Mouse (Mus musculus) lung, embryonic 14.5 days (tissue): ENCODE measurements around the gene Itpkb. TPM values are rescaled to one million over a fixed set of nuclear protein-coding genes. Genes with fewer than 3 reads are reported as not detected.
A peak's percentile ranks its signal among the peaks of the same experiment; 100 is the strongest.

ENCODE experiments used
- ATAC-seq: fragments of 200-750 bp; cut with Nextera tagmentation; 2 replicates; pipeline ENCODE4 v1.8.0; 2017; ENCODE audit warnings: mild to moderate bottlenecking, moderate TSS enrichment, moderate library complexity; ENCODE audit not compliant: insufficient read depth
- DNase-seq: peaks from one replicate; pipeline ENCODE4 v3.0.0-alpha.2; 2015
- H3K27ac ChIP-seq: fragments of 300-500 bp; sonication (generic); 2 replicates; pipeline ENCODE4 v1.5.1; 2014; ENCODE audit warnings: low read depth, mild to moderate bottlenecking, moderate library complexity
- H3K27me3 ChIP-seq: fragments of 300-500 bp; sonication (generic); 2 replicates; pipeline ENCODE4 v1.6.1; 2014; ENCODE audit warnings: low read length, control low read depth; ENCODE audit not compliant: insufficient read depth
- H3K36me3 ChIP-seq: fragments of 300-500 bp; sonication (generic); 2 replicates; pipeline ENCODE4 v1.6.1; 2014; ENCODE audit warnings: control low read depth; ENCODE audit not compliant: insufficient read depth
- H3K4me1 ChIP-seq: fragments of 300-500 bp; sonication (generic); 2 replicates; pipeline ENCODE4 v1.6.1; 2014; ENCODE audit warnings: antibody characterized with exemption, control low read depth; ENCODE audit not compliant: insufficient read depth
- H3K4me2 ChIP-seq: fragments of 300-500 bp; sonication (generic); 2 replicates; pipeline ENCODE4 v1.6.1; 2014; ENCODE audit warnings: mild to moderate bottlenecking
- H3K4me3 ChIP-seq: fragments of 300-500 bp; sonication (generic); 2 replicates; pipeline ENCODE4 v1.5.1; 2014; ENCODE audit warnings: low read depth, low read length
- H3K9ac ChIP-seq: fragments of 300-500 bp; sonication (generic); 2 replicates; pipeline ENCODE4 v1.6.1; 2014
- H3K9me3 ChIP-seq: fragments of 300-500 bp; sonication (generic); 2 replicates; pipeline ENCODE4 v1.6.1; 2016; ENCODE audit warnings: low read depth, low read length, control low read depth
- CTCF ChIP-seq: IDR thresholded peaks from 2 replicates; pipeline ENCODE4 v1.5.1; 2016; ENCODE audit warnings: antibody characterized with exemption, low read depth
- WGBS: fragments of 180-500 bp; shearing (Covaris S2); extraction: QIAGEN DNeasy Blood & Tissue Kit; methylation state at CpG from one replicate; pipeline ENCODE4 v1.1.7; 2014; 5-methylcytosine and 5-hydroxymethylcytosine counted together
- polyA plus RNA-seq: library from polyadenylated mRNA; unstranded; fragments of >200 nt; fragmentation: Nextera tagmentation; extraction: Ambion mirVana; gene quantifications from 2 replicates; pipeline ENCODE4 v1.2.1, GENCODE M21; 2014

Gene Itpkb
- polyA plus RNA-seq, 1 experiment from 2014 or later, result 9.0 TPM

DNA sequence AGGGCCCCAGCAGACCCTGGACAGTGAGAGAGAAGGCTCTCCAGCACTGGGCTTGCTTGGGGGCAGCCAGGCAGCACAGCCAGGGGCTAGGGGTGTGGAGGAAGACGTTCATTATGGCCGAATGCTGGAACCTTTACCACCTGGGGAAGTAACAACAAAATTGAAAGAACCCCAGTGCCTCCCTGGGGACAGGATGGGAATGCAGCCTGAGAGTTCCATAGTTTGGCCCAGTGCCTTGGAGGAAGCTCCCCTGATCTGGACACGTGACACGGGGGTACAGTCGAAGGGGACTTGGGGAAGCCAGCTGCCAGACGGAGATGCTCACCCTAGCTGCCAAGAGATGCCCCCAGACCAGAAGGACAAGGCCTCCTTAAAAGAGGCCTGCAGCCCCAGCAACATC, 3.3 kb downstream of the Itpkb start:
- WGBS, result 50% methylated on average over 6 of the region's 6 CpGs
- peaks cover 18% of the 10 kb centered on the region for H3K36me3 ChIP-seq
- H3K27ac ChIP-seq, result no peak overlapping the region
- TF ChIP-seq CTCF, result no peak
- no peak overlapping the region for H3K9ac ChIP-seq
- DNase-seq, result no peak
- H3K4me1 ChIP-seq, result peaks cover 24% of the 10 kb centered on the region
- H3K4me3 ChIP-seq, result peak overlapping the region; percentile 74
- no peak for ATAC-seq
- peaks cover 11% of the 10 kb centered on the region; the same call in 1 of the 2 replicates for H3K27me3 ChIP-seq
- peak overlapping the region; percentile 99 for H3K4me2 ChIP-seq
- H3K9me3 ChIP-seq, result no peaks in the 10 kb centered on the region

DNA sequence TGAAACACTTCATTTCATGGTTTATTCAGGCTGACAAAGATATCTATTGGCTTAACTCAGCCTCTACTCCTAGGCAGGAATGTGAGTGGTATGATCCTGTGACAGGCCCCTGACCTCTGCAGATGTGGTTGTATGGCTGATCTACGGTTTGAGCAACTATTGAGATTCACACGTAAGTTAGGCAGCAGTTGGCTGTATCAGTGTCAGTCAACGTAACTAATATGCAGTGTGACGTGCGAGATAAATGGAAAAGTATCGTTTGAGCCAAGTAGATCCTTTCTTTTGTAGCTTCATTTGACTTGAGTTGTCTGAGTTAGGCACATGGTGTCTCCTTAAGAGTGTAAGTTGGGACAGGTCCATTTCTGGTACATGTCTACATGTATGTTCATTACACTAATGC, 4.3 kb downstream of the Itpkb start:
- H3K36me3 ChIP-seq, result peaks cover 18% of the 10 kb centered on the region
- no peak overlapping the region for H3K9ac ChIP-seq
- no peaks in the 10 kb centered on the region for H3K9me3 ChIP-seq
- H3K4me3 ChIP-seq, result peak overlapping the region; percentile 1; the same call in 1 of the 2 replicates
- peaks cover 20% of the 10 kb centered on the region for H3K4me1 ChIP-seq
- 70% methylated on average over 6 of the region's 6 CpGs for WGBS
- H3K4me2 ChIP-seq, result peak overlapping the region; percentile 99
- no peak for TF ChIP-seq CTCF
- ATAC-seq (no peak), DNase-seq (no peak)
- no peak overlapping the region for H3K27ac ChIP-seq
- H3K27me3 ChIP-seq, result peaks cover 11% of the 10 kb centered on the region; the same call in 1 of the 2 replicates

DNA sequence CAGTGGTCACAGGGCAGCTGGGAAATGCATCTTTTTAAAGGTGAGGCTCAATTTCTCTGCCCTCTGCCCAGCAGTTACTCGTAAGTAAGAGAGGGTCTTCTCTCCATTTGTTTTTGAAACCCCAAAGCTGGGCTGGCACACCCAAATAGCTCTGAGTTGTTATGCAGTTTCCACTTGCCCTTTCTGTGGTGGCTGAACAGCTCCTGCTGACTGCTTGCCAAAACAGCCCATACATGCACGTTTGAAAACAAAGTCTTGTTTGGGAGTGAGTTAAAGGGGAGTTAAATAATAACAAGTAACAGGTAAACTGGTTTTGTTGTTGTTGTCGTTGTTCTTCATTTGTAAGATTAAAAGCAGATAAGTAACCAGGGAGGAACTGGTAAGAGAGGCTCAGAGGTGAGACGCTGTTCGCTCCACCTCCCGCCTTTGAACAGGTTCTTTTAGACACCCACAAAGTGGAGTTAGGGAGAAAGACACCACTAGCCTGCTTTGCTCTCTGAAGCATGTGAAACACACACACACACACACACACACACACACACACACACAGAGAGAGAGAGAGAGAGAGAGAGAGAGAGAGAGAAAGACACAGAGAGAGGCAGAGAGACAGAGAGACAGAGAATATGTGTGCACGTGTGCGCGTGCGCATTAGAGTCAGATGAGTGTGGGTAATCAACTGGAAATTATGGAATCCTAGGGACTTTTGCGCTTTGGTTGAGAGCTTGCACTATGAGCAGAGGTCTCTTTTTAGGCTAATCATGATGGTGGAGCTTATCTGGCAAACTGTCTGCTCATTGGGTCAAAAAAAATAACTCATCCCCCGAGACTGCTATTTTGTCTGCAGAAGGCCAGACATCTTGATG, 5.5 kb downstream of the Itpkb start:
- no peak overlapping the region for H3K9ac ChIP-seq
- DNase-seq, result no peak
- TF ChIP-seq CTCF, result no peak

DNA sequence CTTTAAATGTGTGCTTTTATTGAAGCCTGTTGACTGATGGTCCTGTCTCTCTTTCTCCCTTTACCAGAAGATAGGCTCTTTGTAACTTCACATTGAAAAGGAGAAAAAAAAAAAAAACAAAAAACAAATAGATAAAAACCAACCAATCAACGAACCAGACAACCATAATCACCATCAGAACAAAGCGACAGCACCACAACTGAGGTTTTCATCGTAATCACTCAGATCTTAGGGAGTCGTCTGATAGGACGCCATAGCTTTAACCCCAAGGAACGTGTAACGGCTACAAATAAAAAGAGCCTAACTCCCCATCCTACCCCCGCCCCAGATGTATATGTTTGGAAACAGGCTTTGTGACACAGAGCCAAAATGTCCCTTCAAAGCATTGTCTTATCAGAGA, 8.1 kb downstream of the Itpkb start:
- H3K4me1 ChIP-seq, result peaks cover 6% of the 10 kb centered on the region; the same call in 1 of the 2 replicates
- H3K4me3 ChIP-seq, result no peak overlapping the region
- ATAC-seq (no peak), DNase-seq (no peak)
- peaks cover 3% of the 10 kb centered on the region; the same call in 1 of the 2 replicates for H3K27me3 ChIP-seq
- TF ChIP-seq CTCF, result no peak
- H3K27ac ChIP-seq, result no peak overlapping the region
- H3K9me3 ChIP-seq, result no peaks in the 10 kb centered on the region
- no peak overlapping the region for H3K4me2 ChIP-seq
- 76% methylated on average over 8 of the region's 8 CpGs for WGBS
- H3K9ac ChIP-seq, result no peak overlapping the region
- H3K36me3 ChIP-seq, result peaks cover 12% of the 10 kb centered on the region

More for the DNA sequence above, 5.5 kb downstream of the Itpkb start:
- no peak for ATAC-seq
- 75% methylated on average over 12 of the region's 12 CpGs for WGBS
- Histone ChIP-seq H3K4me2 (peak overlapping the region; percentile 99), H3K4me1 (peaks cover 16% of the 10 kb centered on the region), H3K4me3 (0 out of 2 replicates have a peak overlapping the region, but pooled peaks have one; percentile 5), H3K27me3 (peaks cover 11% of the 10 kb centered on the region; the same call in 1 of the 2 replicates), H3K36me3 (peaks cover 18% of the 10 kb centered on the region), H3K27ac (no peak overlapping the region), H3K9me3 (no peaks in the 10 kb centered on the region)

DNA sequence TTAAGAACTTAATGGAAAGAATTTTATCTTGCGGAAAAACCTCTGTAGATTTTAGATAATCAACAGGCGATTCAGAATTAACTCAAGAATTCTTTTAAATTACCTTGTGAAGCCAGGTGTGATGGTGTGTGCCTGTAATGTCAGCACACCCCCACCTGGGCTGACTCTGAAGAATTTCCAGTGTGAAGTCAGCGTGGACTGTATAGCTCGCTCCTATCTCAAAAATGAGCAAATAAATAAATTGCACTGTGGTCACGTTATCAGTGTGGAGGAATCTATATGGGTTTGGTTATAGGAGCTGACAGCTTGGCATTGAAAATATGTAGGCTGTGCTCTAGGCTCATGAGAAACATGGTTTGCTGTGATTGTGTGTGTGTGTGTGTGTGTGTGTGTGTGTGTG, 8.9 kb downstream of the Itpkb start:
- Histone ChIP-seq H3K27me3 (no peaks in the 10 kb centered on the region), H3K4me1 (no peaks in the 10 kb centered on the region), H3K9me3 (no peaks in the 10 kb centered on the region), H3K36me3 (peaks cover 4% of the 10 kb centered on the region; the same call in 1 of the 2 replicates), H3K9ac (no peak overlapping the region), H3K4me2 (no peak overlapping the region), H3K4me3 (no peak overlapping the region), H3K27ac (no peak overlapping the region)
- 55% methylated on average over 5 of the region's 5 CpGs for WGBS
- TF ChIP-seq CTCF, result no peak
- DNase-seq, result no peak
- no peak for ATAC-seq

DNA sequence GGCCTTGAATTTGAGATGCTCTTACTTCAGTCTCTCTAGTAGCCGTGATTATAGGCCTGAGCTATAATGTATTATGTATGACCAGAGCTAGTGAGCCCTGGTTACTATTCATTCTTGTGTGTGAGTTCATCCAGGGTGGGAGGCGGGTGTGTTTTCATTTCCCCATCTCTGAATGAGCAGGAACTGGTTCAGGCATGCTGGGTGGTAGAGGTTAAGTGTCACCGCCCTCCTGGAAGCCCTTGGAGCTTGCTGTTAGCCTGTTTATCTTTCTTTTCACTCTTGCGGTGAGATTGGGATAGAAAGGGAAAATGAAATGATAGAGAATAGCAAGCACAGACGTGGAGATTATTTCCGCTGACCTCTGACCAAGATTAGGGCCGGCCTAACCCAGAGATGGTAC, 12.7 kb downstream of the Itpkb start:
- H3K4me1 ChIP-seq, result no peaks in the 10 kb centered on the region
- TF ChIP-seq CTCF, result no peak

DNA sequence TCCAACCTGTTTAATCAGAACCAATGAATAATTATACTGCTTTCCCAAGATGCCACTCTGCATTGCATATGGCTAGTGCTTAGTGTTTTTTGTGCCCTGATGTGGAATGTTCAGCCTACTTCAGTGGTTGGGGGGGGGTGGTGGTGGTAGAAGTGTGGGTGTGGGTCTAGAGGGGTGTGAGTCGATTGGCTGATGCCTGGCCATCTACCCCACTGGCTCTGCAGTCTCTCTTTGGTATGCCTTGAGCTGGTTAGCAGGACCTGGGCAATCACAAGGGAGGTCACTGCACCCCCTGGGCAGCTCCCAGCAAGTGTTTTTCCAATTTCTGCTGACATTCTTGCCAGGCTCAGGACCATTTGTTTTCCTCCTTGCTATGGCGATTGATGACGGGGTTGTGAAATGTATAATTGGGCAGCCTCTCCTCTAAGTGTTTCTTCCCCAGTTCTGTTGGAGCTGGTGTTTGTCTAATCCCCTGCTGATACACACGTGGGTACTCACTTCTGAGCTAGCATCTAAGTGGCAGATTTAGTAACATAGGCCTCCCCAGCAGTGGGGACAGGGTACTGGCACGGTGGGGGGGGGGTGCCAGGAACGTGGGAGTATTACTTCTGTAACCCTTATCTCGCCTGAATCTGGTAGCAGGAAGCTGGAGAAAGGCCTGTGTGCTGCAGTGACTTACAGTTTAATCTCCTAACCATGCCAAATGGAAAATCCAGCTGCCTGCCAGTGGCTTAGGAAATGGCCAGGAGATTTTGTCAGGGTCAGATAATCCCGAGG, 13.3 kb downstream of the Itpkb start:
- DNase-seq (no peak), ATAC-seq (no peak)
- Histone ChIP-seq H3K4me3 (no peak overlapping the region), H3K9ac (no peak overlapping the region), H3K4me1 (no peaks in the 10 kb centered on the region), H3K36me3 (no peaks in the 10 kb centered on the region), H3K27me3 (no peaks in the 10 kb centered on the region), H3K4me2 (no peak overlapping the region), H3K27ac (no peak overlapping the region), H3K9me3 (no peaks in the 10 kb centered on the region)
- no peak for TF ChIP-seq CTCF
- WGBS, result 31% methylated on average over 8 of the region's 8 CpGs

More for the DNA sequence above, 12.7 kb downstream of the Itpkb start:
- no peak overlapping the region for H3K9ac ChIP-seq
- no peaks in the 10 kb centered on the region for H3K27me3 ChIP-seq
- no peak for ATAC-seq
- H3K36me3 ChIP-seq, result no peaks in the 10 kb centered on the region
- H3K27ac ChIP-seq, result no peak overlapping the region
- no peak for DNase-seq
- no peaks in the 10 kb centered on the region for H3K9me3 ChIP-seq
- H3K4me2 ChIP-seq, result no peak overlapping the region
- H3K4me3 ChIP-seq, result no peak overlapping the region
- 70% methylated on average over 7 of the region's 7 CpGs for WGBS
